Mouse (Mus musculus): ENCODE data around the gene Gm38393.

GRCm38 (mm10) chr7:60007727-60008360 is 3.0 kb upstream of the Gm38393 start:
- no peak; the same call in 1 of the 2 replicates for TF ChIP-seq CTCF (IDR thresholded peaks at IDR 0.05; ENCODE audit: low read depth)
- no peak for TF ChIP-seq EP300 (IDR thresholded peaks at IDR 0.05; ENCODE audit: low read depth)

All from heart, postnatal 0 days (tissue).